Mouse (Mus musculus) spleen, adult 2 months (tissue): ENCODE measurements around the gene 1300017J02Rik.

Source experiments
- CTCF ChIP-seq: fragments of 200-500 bp; IDR thresholded peaks from 2 replicates; pipeline ENCODE4 v1.5.1; 2011; ENCODE audit warnings: mild to moderate bottlenecking, inconsistent platforms; ENCODE audit not compliant: insufficient read depth, insufficient read length, insufficient replicate concordance; ENCODE audit errors: extremely low read depth
- POLR2A ChIP-seq: fragments of 200-500 bp; IDR thresholded peaks from 2 replicates; pipeline ENCODE4 v1.6.1; 2011; ENCODE audit warnings: low read depth, low read length, inconsistent platforms

DNA sequence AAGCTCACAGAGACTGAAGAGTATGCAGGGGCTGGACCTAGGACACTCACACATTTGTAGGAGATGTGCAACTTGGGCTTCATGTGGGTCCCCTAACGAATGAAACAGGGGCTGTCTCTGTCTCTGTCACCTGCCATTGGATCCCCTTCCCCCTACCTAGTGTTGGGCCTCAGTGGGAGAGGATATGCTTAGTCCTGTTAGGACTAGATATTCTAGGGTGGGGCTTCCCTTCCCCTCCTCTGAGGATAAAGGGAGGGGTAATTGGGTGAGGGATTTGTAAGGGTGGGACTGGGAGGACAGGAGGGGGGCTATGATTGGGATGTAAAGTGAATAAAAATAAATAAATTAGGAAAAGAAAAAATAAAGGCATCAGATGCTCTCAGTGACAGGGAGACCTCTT is 29.2 kb downstream of the 1300017J02Rik start:
- no peak for TF ChIP-seq POLR2A
- no peak for TF ChIP-seq CTCF
